Mouse (Mus musculus) forebrain, postnatal 0 days (tissue): ENCODE measurements at regions not wholly inside any gene's neighbourhood (a gene's known extent, or its start where the extent isn't known, plus 50 kb on each side); places are given as distances from the start of the nearest gene placed in this dataset.

ENCODE experiments used
- ATAC-seq: fragments of 200-750 bp; cut with Nextera tagmentation; 2 replicates; pipeline ENCODE4 v1.8.0; 2017; ENCODE audit warnings: mild to moderate bottlenecking, moderate library complexity
- DNase-seq: peaks from one replicate; pipeline ENCODE4 v3.0.0-alpha.2; 2015
- H3K27ac ChIP-seq: fragments of 300-500 bp; sonication (generic); 2 replicates; pipeline ENCODE4 v1.5.1; 2014; ENCODE audit warnings: low read depth, mild to moderate bottlenecking, antibody characterized with exemption, low read length, moderate library complexity, mixed read lengths
- H3K27me3 ChIP-seq: fragments of 300-500 bp; sonication (generic); 2 replicates; pipeline ENCODE4 v1.6.1; 2014; ENCODE audit warnings: mild to moderate bottlenecking, low read length, mixed read lengths; ENCODE audit not compliant: insufficient read depth
- H3K36me3 ChIP-seq: fragments of 300-500 bp; sonication (generic); 2 replicates; pipeline ENCODE4 v1.6.1; 2014; ENCODE audit warnings: mild to moderate bottlenecking, moderate library complexity; ENCODE audit not compliant: insufficient read depth
- H3K4me1 ChIP-seq: fragments of 300-500 bp; sonication (generic); 2 replicates; pipeline ENCODE4 v1.6.1; 2014; ENCODE audit warnings: antibody characterized with exemption; ENCODE audit not compliant: insufficient read depth
- H3K4me2 ChIP-seq: fragments of 300-500 bp; sonication (generic); 2 replicates; pipeline ENCODE4 v1.6.1; 2014; ENCODE audit warnings: low read depth, mild to moderate bottlenecking, moderate library complexity
- H3K4me3 ChIP-seq: fragments of 300-500 bp; sonication (generic); 2 replicates; pipeline ENCODE4 v1.5.1; 2014; ENCODE audit warnings: low read depth, low read length, mixed read lengths
- H3K9ac ChIP-seq: fragments of 300-500 bp; sonication (generic); 2 replicates; pipeline ENCODE4 v1.6.1; 2014; ENCODE audit warnings: mild to moderate bottlenecking
- H3K9me3 ChIP-seq: fragments of 300-500 bp; sonication (generic); 2 replicates; pipeline ENCODE4 v1.6.1; 2016; ENCODE audit warnings: low read length
- CTCF ChIP-seq: sonication (generic); IDR thresholded peaks from 2 replicates; pipeline ENCODE4 v1.5.1; 2016; ENCODE audit warnings: antibody characterized with exemption, control low read depth, low read depth
- WGBS: fragments of 180-500 bp; shearing (Covaris S2); extraction: QIAGEN DNeasy Blood & Tissue Kit; methylation state at CpG from one replicate; pipeline ENCODE4 v1.1.7; 2014; 5-methylcytosine and 5-hydroxymethylcytosine counted together

DNA sequence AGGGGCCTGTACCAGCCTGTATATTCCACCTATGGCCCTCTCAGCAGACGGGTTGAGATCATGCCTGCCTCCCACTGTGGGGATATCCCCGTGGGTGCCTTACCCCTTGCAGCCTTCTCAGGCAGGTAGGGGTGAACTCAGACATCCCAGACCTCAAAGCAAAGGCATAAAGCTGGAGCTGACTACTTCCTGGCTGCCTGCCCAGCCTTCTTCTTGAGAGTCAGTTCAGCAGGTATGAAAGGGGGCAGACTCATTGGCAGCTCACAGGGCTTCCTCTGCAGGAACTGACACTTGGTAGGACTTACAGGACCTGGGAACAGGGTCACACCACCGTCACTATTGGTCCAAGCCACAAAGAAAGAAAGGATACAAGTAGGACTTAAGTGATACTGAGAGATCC is 69.9 kb downstream of the Cpn2 start:
- 77% methylated on average over 3 of the region's 3 CpGs for WGBS
- H3K4me2 ChIP-seq = no peak overlapping the region
- H3K9me3 ChIP-seq = no peaks in the 10 kb centered on the region
- peaks cover 8% of the 10 kb centered on the region for H3K4me1 ChIP-seq
- no peak for DNase-seq
- no peak for ATAC-seq
- no peak overlapping the region for H3K9ac ChIP-seq
- no peak overlapping the region for H3K4me3 ChIP-seq
- no peak for TF ChIP-seq CTCF
- no peak overlapping the region for H3K27ac ChIP-seq
- no peaks in the 10 kb centered on the region for H3K27me3 ChIP-seq
- no peaks in the 10 kb centered on the region for H3K36me3 ChIP-seq

DNA sequence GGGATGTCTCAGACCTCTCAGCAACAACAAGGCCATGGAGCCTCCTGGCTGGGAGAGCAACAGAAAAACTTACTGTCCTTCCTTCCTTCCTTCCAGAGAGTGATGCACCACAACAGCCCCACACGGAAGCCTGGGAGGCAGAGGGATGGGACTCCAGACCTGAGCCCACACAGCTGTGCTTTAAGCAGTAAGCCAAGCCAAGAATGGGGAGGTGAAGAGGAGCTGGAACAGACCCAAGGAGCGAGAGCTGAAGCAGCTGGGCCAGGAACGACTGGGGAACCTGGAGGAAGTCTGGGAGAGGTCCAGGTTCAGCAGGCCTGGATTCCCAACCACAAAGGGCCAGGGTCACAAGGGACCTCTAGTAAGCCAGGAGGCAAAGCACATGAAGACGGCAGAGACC is 67.5 kb downstream of the Cpn2 start:
- Histone ChIP-seq H3K4me2 (no peak overlapping the region), H3K27ac (no peak overlapping the region), H3K4me3 (no peak overlapping the region), H3K9ac (no peak overlapping the region), H3K4me1 (no peaks in the 10 kb centered on the region), H3K36me3 (no peaks in the 10 kb centered on the region), H3K27me3 (no peaks in the 10 kb centered on the region), H3K9me3 (no peaks in the 10 kb centered on the region)
- DNase-seq = no peak
- no peak for ATAC-seq
- TF ChIP-seq CTCF = no peak
- 58% methylated on average over 4 of the region's 4 CpGs for WGBS

DNA sequence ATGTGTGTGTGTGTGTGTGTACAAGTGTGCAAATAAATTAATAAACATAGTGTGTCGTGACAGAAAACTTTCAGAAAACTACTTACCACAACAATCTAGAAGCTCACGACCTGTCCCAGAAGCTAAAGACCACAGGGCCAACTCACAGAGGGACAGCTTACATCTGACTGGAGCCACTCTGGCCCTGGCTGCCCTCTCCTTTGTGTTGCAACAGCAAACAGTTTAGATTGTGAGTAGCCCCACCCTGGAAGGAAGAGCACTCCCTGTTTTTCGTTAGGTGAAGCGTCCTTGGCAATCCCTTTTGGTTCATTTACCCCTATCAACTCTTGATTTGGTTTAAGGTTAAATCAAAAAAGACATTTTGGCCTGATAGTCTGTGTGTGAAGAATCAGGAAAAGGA is 63.2 kb downstream of the Cpn2 start:
- Histone ChIP-seq H3K4me3 (no peak overlapping the region), H3K9ac (no peak overlapping the region), H3K27me3 (no peaks in the 10 kb centered on the region), H3K27ac (no peak overlapping the region), H3K4me1 (no peaks in the 10 kb centered on the region), H3K4me2 (no peak overlapping the region), H3K9me3 (no peaks in the 10 kb centered on the region), H3K36me3 (no peaks in the 10 kb centered on the region)
- no peak for DNase-seq
- no peak for TF ChIP-seq CTCF
- WGBS = 47% methylated on average over 4 of the region's 4 CpGs
- ATAC-seq = no peak

DNA sequence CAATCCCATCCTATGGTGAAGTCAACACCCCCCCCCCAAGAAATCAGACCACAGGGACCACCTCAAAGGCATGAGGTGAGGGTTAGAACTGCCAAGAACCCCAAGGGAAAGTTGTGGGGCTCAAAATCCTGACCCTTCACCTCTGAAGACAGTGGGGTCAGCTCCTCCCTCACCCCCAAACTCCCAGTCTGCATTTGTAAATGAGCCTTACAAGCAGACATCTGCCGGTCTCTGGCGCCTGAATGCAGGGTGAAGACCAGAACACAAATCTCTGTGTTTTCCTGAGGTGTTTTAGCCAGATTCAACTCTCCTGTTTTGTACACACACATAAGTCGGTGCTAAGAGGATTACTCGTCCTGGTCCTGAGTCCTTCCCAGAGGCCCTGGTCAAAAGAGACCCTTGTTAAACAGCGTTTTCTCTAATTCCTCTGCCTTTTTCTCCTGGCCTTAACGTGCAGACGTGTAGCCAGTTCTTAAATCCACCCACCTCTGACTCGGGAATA is 61.9 kb downstream of the Cpn2 start:
- Histone ChIP-seq H3K27ac (no peak overlapping the region), H3K27me3 (no peaks in the 10 kb centered on the region), H3K4me1 (no peaks in the 10 kb centered on the region), H3K9ac (no peak overlapping the region), H3K4me2 (no peak overlapping the region), H3K36me3 (no peaks in the 10 kb centered on the region), H3K4me3 (no peak overlapping the region), H3K9me3 (no peaks in the 10 kb centered on the region)
- no peak for TF ChIP-seq CTCF
- WGBS = 9% methylated on average over 8 of the region's 8 CpGs
- DNase-seq (no peak), ATAC-seq (no peak)

DNA sequence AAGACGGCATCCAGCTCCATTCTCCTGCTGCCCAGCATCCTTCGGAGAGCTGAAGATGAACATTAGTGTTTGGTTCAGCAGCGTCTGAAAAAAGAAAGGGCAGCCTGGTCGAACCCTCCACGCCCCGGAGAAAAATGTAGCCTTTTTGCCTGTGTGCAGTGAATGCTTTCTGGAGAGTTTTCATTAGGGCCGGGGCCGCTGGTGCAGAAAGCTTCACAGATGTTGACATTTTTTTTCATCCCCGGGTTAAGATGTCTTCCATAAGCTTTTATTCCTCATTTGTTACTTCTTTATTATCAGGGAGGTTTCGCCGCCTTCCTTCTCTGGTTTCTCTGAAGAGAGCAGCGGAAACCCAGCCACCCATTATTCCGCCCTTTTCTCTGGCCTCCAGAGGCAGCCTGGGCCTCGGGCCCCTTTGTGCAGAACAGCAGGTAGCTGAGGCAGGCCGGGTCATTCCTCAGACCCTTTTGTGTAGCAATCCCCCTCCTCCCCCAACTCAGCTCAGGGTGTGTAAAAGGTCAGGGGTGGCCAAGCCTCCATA is 61.4 kb downstream of the Cpn2 start:
- Histone ChIP-seq H3K27me3 (no peaks in the 10 kb centered on the region), H3K4me1 (no peaks in the 10 kb centered on the region), H3K27ac (no peak overlapping the region), H3K9me3 (no peaks in the 10 kb centered on the region), H3K36me3 (no peaks in the 10 kb centered on the region), H3K4me2 (no peak overlapping the region), H3K4me3 (no peak overlapping the region), H3K9ac (no peak overlapping the region)
- ATAC-seq (no peak), DNase-seq (no peak)
- WGBS = 14% methylated on average over 15 of the region's 15 CpGs
- TF ChIP-seq CTCF = no peak
